Mouse (Mus musculus) kidney, embryonic 16.5 days (tissue): ENCODE measurements around the gene 2700097O09Rik. TPM values are rescaled to one million over a fixed set of nuclear protein-coding genes. Genes with fewer than 3 reads are reported as not detected.
"Not testable (repeated sequence)": the region's sequence is repeated elsewhere in the genome, so short reads cannot be mapped to it uniquely, and the experiment has no call there.

ENCODE experiments used
- ATAC-seq: fragments of 200-750 bp; cut with Nextera tagmentation; 2 replicates; pipeline ENCODE4 v1.8.0; 2017; ENCODE audit warnings: moderate TSS enrichment; ENCODE audit not compliant: low FRiP score, low TSS enrichment
- H3K27ac ChIP-seq: fragments of 300-500 bp; sonication (generic); 2 replicates; pipeline ENCODE4 v1.5.1; 2014; ENCODE audit warnings: low read length
- H3K27me3 ChIP-seq: fragments of 300-500 bp; sonication (generic); 2 replicates; pipeline ENCODE4 v1.6.1; 2014; ENCODE audit warnings: low read length, control low read depth, mixed read lengths; ENCODE audit not compliant: insufficient read depth
- H3K36me3 ChIP-seq: fragments of 300-500 bp; sonication (generic); 2 replicates; pipeline ENCODE4 v1.6.1; 2014; ENCODE audit warnings: low read length, control low read depth, mixed read lengths; ENCODE audit not compliant: insufficient read depth
- H3K4me1 ChIP-seq: fragments of 300-500 bp; sonication (generic); 2 replicates; pipeline ENCODE4 v1.6.1; 2014; ENCODE audit warnings: low read length, control low read depth, mixed read lengths; ENCODE audit not compliant: insufficient read depth
- H3K4me2 ChIP-seq: fragments of 300-500 bp; sonication (generic); replicated peaks from 2 replicates; pipeline ENCODE4 v1.6.1; 2014; ENCODE audit warnings: low read depth, low read length
- H3K4me3 ChIP-seq: fragments of 300-500 bp; sonication (generic); 2 replicates; pipeline ENCODE4 v1.5.1; 2014; ENCODE audit warnings: mild to moderate bottlenecking, low read length
- H3K9ac ChIP-seq: fragments of 300-500 bp; sonication (generic); replicated peaks from 2 replicates; pipeline ENCODE4 v1.6.1; 2014; ENCODE audit warnings: low read length
- H3K9me3 ChIP-seq: fragments of 300-500 bp; sonication (generic); 2 replicates; pipeline ENCODE4 v1.6.1; 2016; ENCODE audit warnings: low read length, control low read depth
- WGBS: fragments of 180-500 bp; shearing (Covaris S2); extraction: QIAGEN DNeasy Blood & Tissue Kit; methylation state at CpG from one replicate; pipeline ENCODE4 v1.1.7; 2014; 5-methylcytosine and 5-hydroxymethylcytosine counted together
- polyA plus RNA-seq: library from polyadenylated mRNA; unstranded; fragments of >200 nt; fragmentation: Nextera tagmentation; extraction: Ambion mirVana; gene quantifications from 2 replicates; pipeline ENCODE4 v1.2.1, GENCODE M21; 2015

2700097O09Rik gene
- polyA plus RNA-seq, 1 experiment from 2014 or later: 37.3 TPM

DNA sequence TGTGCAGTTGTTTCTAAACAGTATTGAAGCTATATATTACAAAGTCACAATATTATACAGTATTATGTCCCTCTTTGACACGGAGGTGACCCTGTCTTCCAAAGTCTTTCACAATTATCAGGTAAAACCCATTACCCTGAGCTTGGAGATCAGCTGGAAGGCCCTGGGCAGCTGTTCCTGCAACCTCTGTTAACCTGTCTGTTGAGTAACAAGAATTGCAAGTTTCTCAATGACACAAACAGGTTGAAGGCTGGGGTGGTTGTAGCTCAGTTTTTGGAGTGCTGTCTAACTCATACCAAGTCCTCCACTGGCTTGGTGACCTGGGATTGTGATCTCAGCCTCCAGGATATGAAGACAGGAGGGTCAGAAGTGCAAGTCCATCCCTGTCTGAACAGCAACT is 66.9 kb downstream of the 2700097O09Rik start:
- Histone ChIP-seq H3K36me3 (no peaks in the 10 kb centered on the region), H3K4me3 (no peak overlapping the region), H3K9ac (no peak overlapping the region), H3K27ac (no peak overlapping the region), H3K27me3 (no peaks in the 10 kb centered on the region), H3K9me3 (no peaks in the 10 kb centered on the region), H3K4me2 (no peak overlapping the region), H3K4me1 (0 out of 2 replicates have a peak, but pooled peaks cover 4% of the 10 kb centered on the region)
- no peak for ATAC-seq
- WGBS: 80% methylated on average over 1 of the region's 1 CpGs

DNA sequence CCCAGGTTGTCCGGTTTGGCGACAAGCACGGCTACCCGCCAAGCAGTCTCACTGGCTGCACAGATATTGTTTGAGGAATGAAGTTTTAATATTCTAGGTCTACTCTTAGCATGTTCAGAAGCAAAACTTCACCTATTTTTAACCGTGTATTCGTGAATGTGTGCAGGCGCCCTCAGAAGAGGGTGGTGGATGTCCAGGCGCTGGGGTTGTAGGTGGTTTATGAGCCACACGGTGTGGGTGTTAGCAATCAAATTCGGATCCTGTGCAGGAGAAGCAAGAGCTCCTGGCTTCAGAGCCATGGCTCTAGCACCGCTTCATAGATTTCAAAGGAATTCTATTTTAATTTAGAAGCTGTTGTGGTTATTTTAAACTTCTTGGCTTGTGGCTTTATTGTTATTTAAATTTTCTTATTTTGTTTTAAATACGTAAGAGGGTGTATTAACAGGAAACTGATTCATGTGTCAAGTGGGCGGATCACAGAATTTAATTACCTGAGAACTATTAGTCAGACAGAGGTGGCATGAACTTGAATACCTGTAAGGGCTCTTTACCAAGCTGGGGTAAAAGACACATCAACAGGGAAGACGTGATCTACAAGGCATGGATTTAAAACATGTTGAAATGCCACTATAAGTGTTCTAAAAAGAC is 72.4 kb downstream of the 2700097O09Rik start:
- H3K9ac ChIP-seq: no peak overlapping the region
- peak overlapping the region; percentile 40 for H3K4me2 ChIP-seq
- H3K27me3 ChIP-seq: no peaks in the 10 kb centered on the region
- ATAC-seq: no peak
- 0 out of 2 replicates have a peak overlapping the region, but pooled peaks have one; percentile 8 for H3K4me3 ChIP-seq
- no peaks in the 10 kb centered on the region for H3K36me3 ChIP-seq
- peaks cover 5% of the 10 kb centered on the region; the same call in 1 of the 2 replicates for H3K9me3 ChIP-seq
- 0 out of 2 replicates have a peak, but pooled peaks cover 3% of the 10 kb centered on the region for H3K4me1 ChIP-seq
- 46% methylated on average over 14 of the region's 14 CpGs for WGBS
- H3K27ac ChIP-seq: no peak overlapping the region

DNA sequence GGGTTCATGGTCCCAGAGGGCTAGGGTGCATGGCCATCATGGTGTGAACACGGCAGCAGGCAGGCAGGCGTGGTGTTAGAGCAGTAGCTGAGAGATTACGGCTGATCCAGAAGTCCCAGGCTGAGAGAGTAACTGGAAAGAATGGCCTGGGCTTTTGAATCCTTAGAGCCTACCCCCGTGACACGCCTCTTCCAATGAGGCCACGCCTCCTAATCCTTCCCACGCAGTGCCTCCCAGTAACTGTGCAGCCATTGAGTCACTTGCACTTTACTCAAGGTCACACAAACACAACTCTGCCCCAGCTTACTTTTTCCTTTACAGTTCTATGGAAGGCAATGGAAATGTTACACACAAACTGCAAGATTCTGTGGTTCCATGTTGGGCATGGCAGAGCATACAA is 73.8 kb downstream of the 2700097O09Rik start:
- ATAC-seq: no peak
- H3K4me2 ChIP-seq: no peak overlapping the region
- H3K9me3 ChIP-seq: peaks cover 5% of the 10 kb centered on the region; the same call in 1 of the 2 replicates
- no peak overlapping the region for H3K4me3 ChIP-seq
- H3K4me1 ChIP-seq: 0 out of 2 replicates have a peak, but pooled peaks cover 3% of the 10 kb centered on the region
- no peaks in the 10 kb centered on the region for H3K36me3 ChIP-seq
- no peak overlapping the region for H3K9ac ChIP-seq
- H3K27me3 ChIP-seq: no peaks in the 10 kb centered on the region
- WGBS: 89% methylated on average over 7 of the region's 7 CpGs
- no peak overlapping the region for H3K27ac ChIP-seq

DNA sequence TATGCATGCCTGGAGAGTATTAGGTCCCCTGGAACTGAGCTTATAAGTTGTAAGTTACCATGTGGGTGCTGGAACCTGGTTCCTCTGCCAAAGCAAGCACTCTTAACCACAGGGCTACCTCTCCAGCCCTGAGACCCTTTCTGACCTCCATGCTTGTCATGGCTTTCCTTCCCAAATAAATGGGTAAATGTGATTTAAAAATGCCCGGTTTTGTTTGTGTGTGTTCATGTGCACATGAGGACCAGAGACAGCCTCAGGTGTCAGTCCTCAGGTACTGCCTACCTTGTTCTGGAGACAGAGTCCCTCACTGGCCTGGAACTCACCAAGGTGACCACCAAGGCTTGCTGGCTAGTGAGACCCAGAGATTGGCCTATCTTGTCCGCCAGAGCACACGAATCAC is 75.5 kb downstream of the 2700097O09Rik start:
- Histone ChIP-seq H3K4me2 (no peak overlapping the region), H3K9me3 (peaks cover 5% of the 10 kb centered on the region; the same call in 1 of the 2 replicates), H3K36me3 (no peaks in the 10 kb centered on the region), H3K4me3 (no peak overlapping the region), H3K9ac (no peak overlapping the region), H3K4me1 (0 out of 2 replicates have a peak, but pooled peaks cover 3% of the 10 kb centered on the region), H3K27me3 (no peaks in the 10 kb centered on the region), H3K27ac (no peak overlapping the region)
- WGBS: 87% methylated on average over 3 of the region's 3 CpGs
- no peak for ATAC-seq

DNA sequence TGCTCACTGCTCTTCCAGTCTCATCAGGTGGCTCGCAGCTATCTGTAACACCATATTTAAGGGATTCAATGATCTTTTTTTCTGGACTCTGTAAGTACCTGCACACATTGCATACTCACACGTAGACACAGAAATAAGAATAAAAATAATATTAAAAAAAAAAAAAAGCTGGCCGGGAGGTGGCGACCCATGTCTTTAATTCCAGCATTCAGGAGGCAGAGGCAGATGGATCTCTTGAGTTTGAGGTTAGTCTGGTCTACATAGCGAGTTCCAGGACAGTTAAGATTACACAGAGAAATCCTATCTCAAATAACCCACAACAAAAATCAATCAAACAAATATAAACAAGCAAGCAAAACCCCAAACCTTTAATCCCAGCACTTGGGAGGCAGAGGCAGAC is 76.1 kb downstream of the 2700097O09Rik start:
- H3K4me2 ChIP-seq: no peak overlapping the region
- no peak overlapping the region for H3K9ac ChIP-seq
- H3K4me1 ChIP-seq: 0 out of 2 replicates have a peak, but pooled peaks cover 3% of the 10 kb centered on the region
- peaks cover 5% of the 10 kb centered on the region; the same call in 1 of the 2 replicates for H3K9me3 ChIP-seq
- H3K27me3 ChIP-seq: no peaks in the 10 kb centered on the region
- no peak overlapping the region for H3K27ac ChIP-seq
- H3K4me3 ChIP-seq: no peak overlapping the region
- 88% methylated on average over 5 of the region's 5 CpGs for WGBS
- no peaks in the 10 kb centered on the region for H3K36me3 ChIP-seq
- no peak for ATAC-seq

DNA sequence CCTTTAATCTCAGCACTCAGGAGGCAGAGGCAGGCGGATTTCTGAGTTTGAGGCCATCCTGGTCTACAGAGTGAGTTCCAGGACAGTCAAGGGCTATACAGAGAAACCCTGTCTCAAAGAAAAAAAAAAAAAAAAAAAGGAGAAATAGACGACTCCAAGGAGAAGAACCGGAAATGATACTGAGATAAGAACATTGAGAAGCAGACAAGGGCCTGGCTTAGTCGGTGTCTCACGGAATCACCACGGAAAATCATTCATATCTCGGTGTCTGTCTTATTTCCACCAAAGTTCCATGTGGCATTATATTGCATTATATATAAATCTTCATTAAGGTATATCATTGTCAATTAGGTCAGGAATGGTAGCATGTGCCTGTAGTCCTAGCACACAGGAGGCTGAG is 77.4 kb downstream of the 2700097O09Rik start:
- H3K9me3 ChIP-seq, H3K4me2 ChIP-seq, H3K27me3 ChIP-seq, H3K4me3 ChIP-seq, ATAC-seq, H3K4me1 ChIP-seq, H3K9ac ChIP-seq, H3K36me3 ChIP-seq, H3K27ac ChIP-seq: not testable (repeated sequence)
- 91% methylated on average over 7 of the region's 7 CpGs for WGBS

DNA sequence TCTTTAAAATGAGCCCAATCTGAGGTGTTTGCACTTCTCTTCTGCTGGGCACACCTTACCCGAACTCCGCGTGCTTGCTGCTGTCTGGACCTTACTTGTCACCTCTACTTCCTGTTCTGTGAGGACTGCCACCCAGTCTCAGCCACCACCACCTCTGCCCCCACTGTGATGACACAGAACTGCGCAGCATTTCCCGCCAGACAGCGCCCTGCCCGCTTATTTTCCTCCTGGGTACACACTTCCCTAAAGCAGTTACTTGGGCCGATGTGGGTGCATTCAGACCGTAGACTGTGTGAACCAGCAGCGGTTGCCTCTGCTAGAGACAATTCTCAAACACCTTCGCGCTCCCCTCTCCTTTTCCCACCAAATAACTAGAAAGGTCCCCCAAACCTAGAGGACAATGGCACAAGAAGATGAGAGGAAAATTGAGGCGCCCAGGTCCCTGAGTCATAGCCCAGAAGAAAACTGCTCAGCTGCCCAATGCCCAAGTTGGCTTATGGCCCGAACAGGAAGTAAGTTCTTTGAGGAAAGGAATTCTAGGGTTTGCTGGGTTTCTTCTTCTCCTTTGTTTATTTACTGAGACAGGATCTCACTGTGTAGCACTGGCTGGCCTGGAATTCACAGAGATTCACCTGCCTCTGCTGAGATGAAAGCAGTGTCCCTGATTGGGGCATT is 80.8 kb downstream of the 2700097O09Rik start:
- Histone ChIP-seq H3K36me3 (no peaks in the 10 kb centered on the region), H3K9me3 (no peaks in the 10 kb centered on the region), H3K4me1 (no peaks in the 10 kb centered on the region), H3K27me3 (no peaks in the 10 kb centered on the region), H3K4me2 (no peak overlapping the region), H3K4me3 (no peak overlapping the region), H3K9ac (no peak overlapping the region), H3K27ac (no peak overlapping the region)
- ATAC-seq: no peak
- WGBS: 75% methylated on average over 14 of the region's 14 CpGs

DNA sequence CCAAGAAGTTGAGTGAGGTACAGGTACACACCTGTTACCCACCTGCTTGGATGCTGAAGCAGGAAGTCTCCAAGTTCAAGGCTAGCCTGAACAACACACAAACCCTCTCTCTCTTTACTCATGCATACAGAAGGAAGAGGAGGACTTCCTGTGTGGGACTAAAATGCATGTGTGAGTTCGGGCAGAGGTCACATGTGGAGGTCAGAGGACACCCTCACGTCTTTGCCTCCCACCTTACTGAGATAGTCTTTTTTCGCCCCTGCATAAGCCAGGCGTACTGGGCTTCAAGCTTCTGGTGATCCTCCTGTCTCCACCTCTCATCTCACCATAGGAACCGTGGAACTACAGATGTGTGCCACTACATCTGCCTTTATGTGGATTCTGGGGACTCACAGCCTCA is 81.5 kb downstream of the 2700097O09Rik start:
- no peaks in the 10 kb centered on the region for H3K4me1 ChIP-seq
- no peaks in the 10 kb centered on the region for H3K27me3 ChIP-seq
- H3K9ac ChIP-seq: no peak overlapping the region
- no peaks in the 10 kb centered on the region for H3K9me3 ChIP-seq
- no peak overlapping the region for H3K4me2 ChIP-seq
- WGBS: 58% methylated on average over 5 of the region's 5 CpGs
- no peak overlapping the region for H3K27ac ChIP-seq
- no peak overlapping the region for H3K4me3 ChIP-seq
- no peak for ATAC-seq
- no peaks in the 10 kb centered on the region for H3K36me3 ChIP-seq

DNA sequence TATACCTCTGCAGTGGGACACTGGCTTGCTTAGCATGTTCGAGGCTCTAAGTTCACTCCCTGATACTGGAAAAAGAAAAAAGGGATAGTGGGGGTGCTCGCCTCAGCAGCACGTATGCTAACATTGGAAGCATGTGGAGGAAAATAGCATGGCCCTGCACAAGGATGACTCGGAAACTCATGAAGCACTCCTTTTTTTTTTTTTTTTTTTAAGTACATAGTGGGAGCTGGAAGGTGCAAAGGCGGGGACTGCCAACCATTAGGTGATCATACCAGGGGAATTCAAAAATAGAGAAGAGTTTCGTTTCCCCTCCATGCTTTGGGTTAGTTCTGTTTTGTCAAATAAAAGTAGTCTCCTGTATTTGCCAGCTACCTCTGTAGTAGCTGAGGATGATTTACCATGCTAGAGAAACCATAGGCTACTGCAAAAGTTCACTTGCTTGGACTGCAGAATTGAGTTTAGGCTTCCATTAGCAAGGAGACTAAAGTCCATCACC is 82.9 kb downstream of the 2700097O09Rik start:
- WGBS: 86% methylated on average over 6 of the region's 6 CpGs
- ATAC-seq: no peak

DNA sequence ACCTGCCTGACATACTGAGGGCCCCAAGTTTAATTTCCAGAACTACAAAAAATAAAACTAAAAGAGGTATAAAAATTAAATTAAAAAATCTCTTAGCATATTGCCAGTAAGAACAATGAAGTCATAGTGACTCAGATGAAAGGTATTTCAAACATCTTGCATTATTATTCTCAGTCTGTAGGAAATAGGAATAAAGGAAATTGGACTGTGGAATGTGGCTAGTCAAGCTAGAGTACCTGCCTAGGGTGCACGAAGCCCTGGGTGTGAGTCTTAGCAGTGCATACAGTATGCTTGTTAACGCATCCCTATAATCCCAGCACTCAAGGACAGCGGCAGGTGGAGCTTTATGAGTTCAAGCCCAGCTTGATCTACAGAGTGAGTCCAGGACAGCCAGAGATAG is 83.9 kb downstream of the 2700097O09Rik start:
- Histone ChIP-seq H3K4me1 (no peaks in the 10 kb centered on the region), H3K4me2 (no peak overlapping the region), H3K9ac (no peak overlapping the region), H3K27ac (no peak overlapping the region), H3K9me3 (no peaks in the 10 kb centered on the region), H3K4me3 (no peak overlapping the region), H3K36me3 (no peaks in the 10 kb centered on the region), H3K27me3 (no peaks in the 10 kb centered on the region)
- WGBS: 67% methylated on average over 3 of the region's 3 CpGs
- no peak for ATAC-seq

More for the DNA sequence above, 82.9 kb downstream of the 2700097O09Rik start:
- Histone ChIP-seq H3K36me3 (no peaks in the 10 kb centered on the region), H3K4me3 (no peak overlapping the region), H3K4me2 (no peak overlapping the region), H3K9ac (no peak overlapping the region), H3K27me3 (no peaks in the 10 kb centered on the region), H3K4me1 (no peaks in the 10 kb centered on the region), H3K9me3 (no peaks in the 10 kb centered on the region), H3K27ac (no peak overlapping the region)
